Mouse (Mus musculus) midbrain, postnatal 0 days (tissue): Measurements from ENCODE around the gene Foxp1. TPM values are rescaled to one million over a fixed set of nuclear protein-coding genes. Genes with fewer than 3 reads are reported as not detected.

Experiments used
- ATAC-seq: fragments of 200-750 bp; cut with Nextera tagmentation; 2 replicates; pipeline ENCODE4 v1.8.0; 2017; ENCODE audit warnings: moderate number of reproducible peaks, mild to moderate bottlenecking, moderate TSS enrichment, moderate library complexity; ENCODE audit not compliant: low FRiP score
- DNase-seq: peaks from one replicate; pipeline ENCODE4 v3.0.0-alpha.2; 2015; ENCODE audit warnings: low spot score
- H3K27ac ChIP-seq: fragments of 300-500 bp; sonication (generic); 2 replicates; pipeline ENCODE4 v1.5.1; 2014; ENCODE audit warnings: low read depth, mild to moderate bottlenecking, low read length, mixed read lengths
- H3K27me3 ChIP-seq: fragments of 300-500 bp; sonication (generic); 2 replicates; pipeline ENCODE4 v1.6.1; 2014; ENCODE audit warnings: low read length, control low read depth, mixed read lengths; ENCODE audit not compliant: insufficient read depth
- H3K36me3 ChIP-seq: fragments of 300-500 bp; sonication (generic); 2 replicates; pipeline ENCODE4 v1.6.1; 2014; ENCODE audit warnings: low read length, control low read depth, mixed read lengths; ENCODE audit not compliant: insufficient read depth
- H3K4me1 ChIP-seq: fragments of 300-500 bp; sonication (generic); 2 replicates; pipeline ENCODE4 v1.6.1; 2014; ENCODE audit warnings: mild to moderate bottlenecking, control low read depth, antibody characterized with exemption, low read length, mixed read lengths; ENCODE audit not compliant: insufficient read depth
- H3K4me2 ChIP-seq: fragments of 300-500 bp; sonication (generic); 2 replicates; pipeline ENCODE4 v1.6.1; 2014; ENCODE audit warnings: low read depth, mild to moderate bottlenecking, low read length, mixed read lengths; ENCODE audit not compliant: poor library complexity, severe bottlenecking
- H3K4me3 ChIP-seq: fragments of 300-500 bp; sonication (generic); 2 replicates; pipeline ENCODE4 v1.5.1; 2014; ENCODE audit warnings: low read depth, mild to moderate bottlenecking, low read length, moderate library complexity
- H3K9ac ChIP-seq: fragments of 300-500 bp; sonication (generic); replicated peaks from 2 replicates; pipeline ENCODE4 v1.6.1; 2014; ENCODE audit warnings: mild to moderate bottlenecking, low read length, moderate library complexity, mixed read lengths; ENCODE audit not compliant: poor library complexity, severe bottlenecking
- H3K9me3 ChIP-seq: fragments of 300-500 bp; sonication (generic); 2 replicates; pipeline ENCODE4 v1.6.1; 2016; ENCODE audit warnings: low read length, control low read depth
- CTCF ChIP-seq: IDR thresholded peaks from 2 replicates; pipeline ENCODE4 v1.5.1; 2016; ENCODE audit warnings: antibody characterized with exemption, mild to moderate bottlenecking
- WGBS: fragments of 180-500 bp; shearing (Covaris S2); extraction: QIAGEN DNeasy Blood & Tissue Kit; methylation state at CpG from one replicate; pipeline ENCODE4 v1.1.7; 2014; 5-methylcytosine and 5-hydroxymethylcytosine counted together
- polyA plus RNA-seq: library from polyadenylated mRNA; unstranded; fragments of >200 nt; fragmentation: Nextera tagmentation; extraction: Ambion mirVana; gene quantifications from 2 replicates; pipeline ENCODE4 v1.2.1, GENCODE M21; 2015
- total RNA-seq: library from RNA; depleted of rRNA; stranded (reverse); fragments of >200 nt; gene quantifications from 2 replicates; pipeline ENCODE4 v1.2.3, GENCODE M21; 2014

Gene Foxp1
- total and polyA plus RNA-seq, 2 experiments from 2014 or later: 71.1 to 74.3 TPM

DNA sequence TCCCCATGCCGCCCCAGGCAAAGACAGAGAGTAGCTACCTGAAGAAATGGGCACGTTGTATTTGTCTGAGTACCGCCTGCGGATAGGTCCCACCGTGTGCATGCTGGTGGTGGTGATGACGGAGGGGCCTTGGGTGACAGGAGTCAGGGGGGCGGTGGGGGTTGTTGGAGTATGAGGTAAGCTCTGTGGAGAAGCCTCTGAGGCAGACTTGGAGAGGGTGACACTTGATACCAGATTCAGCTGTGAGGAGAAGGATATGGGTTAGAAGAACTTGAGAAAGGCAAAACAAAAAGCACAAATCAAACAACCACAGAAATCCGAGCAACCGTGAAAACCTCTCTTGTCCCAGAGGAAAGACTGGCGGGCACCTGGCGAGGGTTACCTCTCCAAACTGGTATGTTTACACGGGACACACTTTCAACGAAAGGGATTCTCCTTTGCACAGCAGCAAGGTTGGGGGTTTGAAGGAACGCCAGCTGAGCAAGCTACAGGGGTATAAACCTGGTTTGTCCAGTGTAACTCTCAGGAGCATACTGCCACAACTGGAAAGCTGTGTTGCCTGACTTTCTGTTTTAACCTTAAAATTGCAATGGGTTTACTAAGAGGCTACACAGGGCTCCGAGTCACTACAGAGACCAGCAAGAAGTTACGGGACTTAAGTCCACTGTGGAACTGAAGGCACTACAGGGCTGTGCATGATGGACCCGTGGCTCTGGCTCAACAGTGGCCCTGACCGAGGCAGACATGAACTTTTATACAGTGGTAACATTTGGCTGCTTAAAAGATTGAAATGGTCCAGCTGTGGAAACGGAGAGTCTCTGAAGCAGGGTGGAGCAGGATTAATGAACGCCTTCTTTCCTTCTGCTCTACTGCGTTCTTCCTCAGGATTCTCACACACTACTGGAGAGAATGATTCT lies 576.8 kb downstream of the Foxp1 start:
- H3K36me3 ChIP-seq: no peaks in the 10 kb centered on the region
- H3K4me2 ChIP-seq: no peak overlapping the region
- 85% methylated on average over 21 of the region's 21 CpGs for WGBS
- H3K27me3 ChIP-seq: no peaks in the 10 kb centered on the region
- no peaks in the 10 kb centered on the region for H3K9me3 ChIP-seq
- peaks cover 3% of the 10 kb centered on the region; the same call in 1 of the 2 replicates for H3K4me1 ChIP-seq
- no peak overlapping the region for H3K27ac ChIP-seq
- TF ChIP-seq CTCF: no peak
- ATAC-seq (no peak), DNase-seq (no peak)
- H3K9ac ChIP-seq: no peak overlapping the region
- H3K4me3 ChIP-seq: no peak overlapping the region

DNA sequence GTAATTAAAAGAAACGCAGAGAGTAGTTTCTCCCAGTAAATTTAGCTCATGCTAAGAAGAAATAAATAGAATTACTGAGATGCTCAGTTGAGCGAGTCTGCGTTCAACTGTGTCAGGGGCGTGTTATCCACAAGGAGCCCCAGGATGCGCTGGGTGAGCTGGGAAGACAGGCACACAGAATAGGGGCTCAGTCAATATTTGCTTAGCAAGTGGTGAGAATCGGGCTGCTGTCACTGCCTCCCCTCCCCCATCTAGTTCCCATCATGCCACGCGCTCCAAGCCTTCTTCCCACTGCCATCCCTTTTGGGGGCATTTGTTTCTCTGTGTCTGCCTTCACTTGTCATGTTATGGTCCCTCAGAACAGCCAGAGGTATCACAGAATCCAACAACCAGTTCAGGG lies 584.2 kb downstream of the Foxp1 start:
- Histone ChIP-seq H3K27ac (no peak overlapping the region), H3K4me2 (no peak overlapping the region), H3K27me3 (no peaks in the 10 kb centered on the region), H3K36me3 (peaks cover 8% of the 10 kb centered on the region; the same call in 1 of the 2 replicates), H3K9ac (no peak overlapping the region), H3K9me3 (no peaks in the 10 kb centered on the region), H3K4me1 (no peaks in the 10 kb centered on the region), H3K4me3 (no peak overlapping the region)
- no peak for TF ChIP-seq CTCF
- DNase-seq (no peak), ATAC-seq (no peak)
- WGBS: 68% methylated on average over 8 of the region's 8 CpGs

DNA sequence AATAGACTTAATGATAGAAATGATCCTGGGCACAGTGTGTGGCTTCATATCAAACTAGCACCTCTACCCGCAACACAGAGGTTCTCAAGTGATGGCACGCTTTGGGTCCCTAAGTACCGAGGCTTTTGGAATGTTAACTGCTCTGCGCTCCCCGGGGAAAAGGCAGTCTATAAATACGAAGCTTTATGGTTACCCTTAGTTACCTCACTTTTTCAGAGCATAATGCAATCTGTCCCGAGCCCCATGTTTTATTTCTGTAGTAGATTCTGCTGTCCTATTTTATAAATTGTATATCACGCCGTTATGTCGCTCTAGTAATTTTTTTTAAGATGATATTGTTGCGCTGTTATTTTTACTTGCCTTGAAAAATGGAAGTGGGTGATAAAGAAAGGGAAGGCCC lies 585.0 kb downstream of the Foxp1 start:
- Histone ChIP-seq H3K36me3 (peaks cover 8% of the 10 kb centered on the region; the same call in 1 of the 2 replicates), H3K27me3 (no peaks in the 10 kb centered on the region), H3K4me1 (no peaks in the 10 kb centered on the region), H3K4me2 (no peak overlapping the region), H3K9me3 (no peaks in the 10 kb centered on the region), H3K4me3 (no peak overlapping the region), H3K9ac (no peak overlapping the region), H3K27ac (no peak overlapping the region)
- DNase-seq (no peak), ATAC-seq (no peak)
- 83% methylated on average over 11 of the region's 11 CpGs for WGBS
- no peak for TF ChIP-seq CTCF

DNA sequence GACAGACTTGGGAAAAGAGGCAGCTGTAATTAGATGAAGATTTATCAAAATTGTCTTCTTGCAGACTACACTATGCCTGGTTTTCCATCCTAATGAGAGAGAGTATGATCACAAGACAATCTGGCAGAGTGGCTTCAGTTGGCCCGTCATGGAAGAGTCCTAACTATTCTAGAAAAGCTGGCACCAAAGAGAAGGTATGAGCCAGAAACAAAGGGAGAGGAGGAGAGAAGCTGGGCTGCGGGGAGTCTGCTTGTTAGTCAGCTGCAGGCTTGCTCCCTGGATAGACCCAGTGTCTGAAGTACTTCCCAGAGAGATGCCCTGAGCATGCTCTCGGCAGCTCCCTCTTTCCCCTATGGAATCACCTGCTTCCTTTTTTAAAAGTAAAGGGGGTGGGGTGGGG lies 586.1 kb downstream of the Foxp1 start:
- no peak for TF ChIP-seq CTCF
- Histone ChIP-seq H3K9me3 (no peaks in the 10 kb centered on the region), H3K4me1 (no peaks in the 10 kb centered on the region), H3K9ac (no peak overlapping the region), H3K27ac (no peak overlapping the region), H3K27me3 (no peaks in the 10 kb centered on the region), H3K36me3 (peaks cover 8% of the 10 kb centered on the region; the same call in 1 of the 2 replicates), H3K4me3 (no peak overlapping the region), H3K4me2 (no peak overlapping the region)
- ATAC-seq (no peak), DNase-seq (peak; percentile 25)
- 50% methylated on average over 3 of the region's 3 CpGs for WGBS

DNA sequence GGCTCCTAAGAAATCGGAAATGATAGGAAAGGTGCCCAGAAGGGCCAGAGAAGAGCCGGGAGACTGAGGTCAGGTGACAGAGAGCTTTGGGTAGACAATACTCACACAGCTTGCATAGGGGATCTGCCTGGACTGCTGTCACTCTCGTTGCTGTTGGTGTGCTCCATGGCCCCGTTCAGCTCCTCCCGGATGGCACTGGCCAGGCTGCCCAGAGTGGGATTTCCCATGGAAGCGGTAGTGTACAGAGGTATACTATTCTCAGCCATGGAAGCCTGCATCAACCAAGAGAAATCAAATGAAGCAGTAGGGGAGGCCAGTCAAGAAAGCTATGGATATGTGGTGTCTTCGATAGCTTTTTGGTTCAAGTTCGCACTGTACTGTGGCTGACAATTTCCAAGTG lies 587.4 kb downstream of the Foxp1 start:
- H3K27ac ChIP-seq: no peak overlapping the region
- no peak overlapping the region for H3K4me3 ChIP-seq
- DNase-seq (no peak), ATAC-seq (no peak)
- H3K36me3 ChIP-seq: peaks cover 8% of the 10 kb centered on the region; the same call in 1 of the 2 replicates
- H3K9ac ChIP-seq: no peak overlapping the region
- no peaks in the 10 kb centered on the region for H3K9me3 ChIP-seq
- TF ChIP-seq CTCF: no peak
- no peak overlapping the region for H3K4me2 ChIP-seq
- H3K27me3 ChIP-seq: no peaks in the 10 kb centered on the region
- H3K4me1 ChIP-seq: 0 out of 2 replicates have a peak, but pooled peaks cover 2% of the 10 kb centered on the region
- 95% methylated on average over 8 of the region's 8 CpGs for WGBS

DNA sequence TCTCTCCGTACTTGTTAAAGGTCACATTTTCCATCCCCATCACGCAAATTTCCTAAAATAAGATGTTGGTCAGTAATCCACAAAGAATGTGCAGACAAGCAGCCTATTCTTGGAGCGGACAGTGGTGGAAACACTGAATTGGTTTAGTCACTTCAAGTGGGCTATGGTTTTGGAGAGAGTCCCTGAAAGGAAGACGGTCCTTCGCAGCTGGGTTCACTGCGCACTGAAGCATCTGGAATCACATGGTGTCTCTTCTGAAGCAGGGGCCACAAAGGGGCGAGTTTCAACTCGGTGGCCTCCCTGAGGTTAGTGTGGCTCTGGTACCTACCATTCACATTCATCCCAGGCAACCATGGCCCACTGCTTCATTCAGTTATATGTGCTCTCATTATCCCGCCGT lies 588.1 kb downstream of the Foxp1 start:
- H3K4me2 ChIP-seq: no peak overlapping the region
- no peak for ATAC-seq

More for the DNA sequence above, 588.1 kb downstream of the Foxp1 start:
- DNase-seq: no peak
- no peak for TF ChIP-seq CTCF
- Histone ChIP-seq H3K9ac (no peak overlapping the region), H3K27me3 (no peaks in the 10 kb centered on the region), H3K4me3 (no peak overlapping the region), H3K4me1 (0 out of 2 replicates have a peak, but pooled peaks cover 2% of the 10 kb centered on the region), H3K36me3 (peaks cover 8% of the 10 kb centered on the region; the same call in 1 of the 2 replicates), H3K9me3 (no peaks in the 10 kb centered on the region), H3K27ac (no peak overlapping the region)
- 94% methylated on average over 10 of the region's 10 CpGs for WGBS
